15 mouse cellular contexts compared by ENCODE assay signal in genomic region chrX:106284441-106284840, GRCm38 (mm10).
A peak's percentile ranks its signal among the peaks of the same experiment; 100 is the strongest.
DNase-seq lines count a peak whose midpoint lies in the region.
"Had no signal": no experiment of that assay in that cellular context is flagged by ENCODE, and none has a peak within 500 bp of the region (broad histone marks: within the 10 kb centered on the region; RNA-seq: fewer than 3 reads in every experiment).

No protein-coding gene starts in this region.

- DNase-seq in Muller cell, postnatal 12 days (ENCODE audit: inconsistent ontology term), result peak; percentile 90
- DNase-seq in brain, adult 2 months (ENCODE audit: low read depth, low spot score), result peak; percentile 0
- DNase-seq in cerebellum, postnatal 4 days (ENCODE audit: low spot score in 2 of 2), result no peak
- DNase-seq in lung, postnatal 14 days, result no peak
- DNase-seq in cerebellum, adult 9-10 months, result no peak
- DNase-seq: adrenal gland, adult 8-10 months; adrenal gland, postnatal 14 days; adrenal gland, postnatal 36 days; B cell, adult 2 months; cerebellum, adult 11 months; cerebellum, adult 18-20 months; cerebellum, adult 8-10 months; cerebellum, postnatal 10 days; cerebellum, postnatal 25 days; embryo, embryonic 11 days had no signal

Comparison
In these comparisons a context has a peak if more than half of its experiments do, and no peak if none do; other contexts are left out.
1. DNase-seq: peak in Muller cell, postnatal 12 days (single experiment) and brain, adult 2 months (single experiment); none in cerebellum, postnatal 4 days (0 of 2), lung, postnatal 14 days (single experiment) and cerebellum, adult 9-10 months (single experiment).